Mouse (Mus musculus) c-Kit-positive CD71-negative TER-119-negative erythroid progenitor cells, embryonic 14.5 days (primary cell): ENCODE data around the gene Tmprss9.

Experiments
- DNase-seq: peaks from one replicate; pipeline ENCODE4 v3.0.0-alpha.2; 2013; ENCODE audit warnings: low read depth

Tmprss9 gene

GRCm38 (mm10) chr10:80843087-80843930 is 28.3 kb upstream of the Tmprss9 start:
- no peak for DNase-seq

- no peak for DNase-seq
These were observed 27.6 kb upstream of the Tmprss9 start, which contains the start of gene Lingo3 for GRCm38 (mm10) chr10:80843931-80844547. Gene Lingo3, minus strand, starts transcription at chr10:80844039.

GRCm38 (mm10) chr10:80845055-80845693 is 26.5 kb upstream of the Tmprss9 start:
- no peak for DNase-seq

- no peak for DNase-seq
These were observed 25.9 kb upstream of the Tmprss9 start for GRCm38 (mm10) chr10:80845732-80846131.

GRCm38 (mm10) chr10:80848571-80848970 is 23.1 kb upstream of the Tmprss9 start:
- DNase-seq = peak; percentile 86

GRCm38 (mm10) chr10:80854913-80855748 is 16.5 kb upstream of the Tmprss9 start, which contains the start of the genes Lsm7 and Sppl2b:
Gene Lsm7, minus strand, starts transcription at chr10:80855209.
Gene Sppl2b, plus strand, starts transcription at chr10:80855275.
- peak; percentile 89 for DNase-seq

- DNase-seq = no peak
These were observed 15.9 kb upstream of the Tmprss9 start for GRCm38 (mm10) chr10:80855749-80856073.

GRCm38 (mm10) chr10:80856267-80856666 is 15.4 kb upstream of the Tmprss9 start:
- DNase-seq = no peak

- no peak for DNase-seq
These were observed 14.7 kb upstream of the Tmprss9 start for GRCm38 (mm10) chr10:80856908-80857307.

- DNase-seq = no peak
These were observed 14.3 kb upstream of the Tmprss9 start for GRCm38 (mm10) chr10:80857386-80857785.

GRCm38 (mm10) chr10:80857848-80858247 is 13.8 kb upstream of the Tmprss9 start:
- DNase-seq = no peak

- no peak for DNase-seq
These were observed 13.2 kb upstream of the Tmprss9 start for GRCm38 (mm10) chr10:80858350-80858935.

GRCm38 (mm10) chr10:80862305-80862704 is 9.3 kb upstream of the Tmprss9 start:
- DNase-seq = no peak

- no peak for DNase-seq
These were observed 7.2 kb upstream of the Tmprss9 start for GRCm38 (mm10) chr10:80864446-80864845.

- no peak for DNase-seq
These were observed 655 bp upstream of the Tmprss9 start for GRCm38 (mm10) chr10:80870993-80871392.

GRCm38 (mm10) chr10:80874035-80874434 is 2.4 kb downstream of the Tmprss9 start:
- no peak for DNase-seq

GRCm38 (mm10) chr10:80876028-80876427 is 4.4 kb downstream of the Tmprss9 start:
- DNase-seq = no peak

- DNase-seq = no peak
These were observed 4.9 kb downstream of the Tmprss9 start for GRCm38 (mm10) chr10:80876594-80876993.

- peak; percentile 76 for DNase-seq
These were observed 8.5 kb downstream of the Tmprss9 start for GRCm38 (mm10) chr10:80880131-80880641.

GRCm38 (mm10) chr10:80880901-80881300 is 9.3 kb downstream of the Tmprss9 start:
- DNase-seq = no peak

GRCm38 (mm10) chr10:80881301-80881700 is 9.7 kb downstream of the Tmprss9 start:
- DNase-seq = peak; percentile 48
